Mouse (Mus musculus) lung, postnatal 10 days (tissue): ENCODE data around the gene Il2ra.
"Not testable (repeated sequence)": the region's sequence is repeated elsewhere in the genome, so short reads cannot be mapped to it uniquely, and the experiment has no call there.

Source experiments
- DNase-seq: peaks from one replicate; pipeline ENCODE4 v3.0.0; 2021

Gene Il2ra

GRCm38 (mm10) chr2:11642451-11642941, at the start of gene Il2ra:
Gene Il2ra (plus strand): TSS chr2:11642807.
- no peak for DNase-seq

- DNase-seq = no peak
Measured at GRCm38 (mm10) chr2:11596690-11597089, 45.9 kb upstream of the Il2ra start.

- no peak for DNase-seq
Measured at GRCm38 (mm10) chr2:11597906-11598305, 44.7 kb upstream of the Il2ra start.

- DNase-seq = no peak
Measured at GRCm38 (mm10) chr2:11601795-11602194, 40.8 kb upstream of the Il2ra start.

GRCm38 (mm10) chr2:11602506-11603489, 39.8 kb upstream of the Il2ra start:
- peak; percentile 96 for DNase-seq

- no peak for DNase-seq
Measured at GRCm38 (mm10) chr2:11604053-11604452, 38.6 kb upstream of the Il2ra start, which contains the start of gene Rbm17. Gene Rbm17 (minus strand): TSS chr2:11604153.

- no peak for DNase-seq
Measured at GRCm38 (mm10) chr2:11604911-11605310, 37.7 kb upstream of the Il2ra start.

- DNase-seq = not testable (repeated sequence)
Measured at GRCm38 (mm10) chr2:11606718-11607117, 35.9 kb upstream of the Il2ra start.

GRCm38 (mm10) chr2:11612939-11613338, 29.7 kb upstream of the Il2ra start:
- not testable (repeated sequence) for DNase-seq

GRCm38 (mm10) chr2:11616846-11617245, 25.8 kb upstream of the Il2ra start:
- no peak for DNase-seq

- DNase-seq = no peak
Measured at GRCm38 (mm10) chr2:11619598-11619997, 23.0 kb upstream of the Il2ra start.

GRCm38 (mm10) chr2:11623173-11623572, 19.4 kb upstream of the Il2ra start:
- no peak for DNase-seq

- no peak for DNase-seq
Measured at GRCm38 (mm10) chr2:11623726-11624125, 18.9 kb upstream of the Il2ra start.

GRCm38 (mm10) chr2:11625890-11626289, 16.7 kb upstream of the Il2ra start, which contains the start of gene Gm17490:
Gene Gm17490 (minus strand): TSS chr2:11626264.
- no peak for DNase-seq

GRCm38 (mm10) chr2:11635035-11635434, 7.6 kb upstream of the Il2ra start:
- DNase-seq = no peak

GRCm38 (mm10) chr2:11635471-11636137, 7.0 kb upstream of the Il2ra start:
- DNase-seq = no peak

- DNase-seq = no peak
Measured at GRCm38 (mm10) chr2:11636138-11636480, 6.5 kb upstream of the Il2ra start.

- DNase-seq = no peak
Measured at GRCm38 (mm10) chr2:11637115-11637514, 5.5 kb upstream of the Il2ra start.

GRCm38 (mm10) chr2:11644057-11644456, 1.4 kb downstream of the Il2ra start:
- DNase-seq = no peak

GRCm38 (mm10) chr2:11645297-11645696, 2.7 kb downstream of the Il2ra start:
- DNase-seq = no peak

GRCm38 (mm10) chr2:11651476-11651875, 8.9 kb downstream of the Il2ra start:
- no peak for DNase-seq

GRCm38 (mm10) chr2:11652196-11652595, 9.6 kb downstream of the Il2ra start:
- no peak for DNase-seq

- DNase-seq = no peak
Measured at GRCm38 (mm10) chr2:11652780-11653179, 10.2 kb downstream of the Il2ra start.

- DNase-seq = no peak
Measured at GRCm38 (mm10) chr2:11653330-11653729, 10.7 kb downstream of the Il2ra start.
